In genomic region chr11:102739278-102739966, GRCm38 (mm10) we compare ENCODE assay signal across 8 mouse cellular contexts. TPM values are rescaled to one million over a fixed set of nuclear protein-coding genes. Genes with fewer than 3 reads are reported as not detected.
DNase-seq lines count a peak whose midpoint lies in the region; ATAC-seq and TF ChIP-seq lines count a peak whose summit lies in the region.

No protein-coding gene starts in this region.

- peak overlapping the region; percentile 72 for H3K4me2 ChIP-seq in heart, embryonic 11.5 days
- peak overlapping the region; percentile 52 for H3K4me2 ChIP-seq in kidney, postnatal 0 days (ENCODE audit: low read length)
- H3K4me2 ChIP-seq in liver, embryonic 13.5 days: peak overlapping the region; percentile 41
- peak overlapping the region; percentile 54 for H3K4me2 ChIP-seq in neural tube, embryonic 11.5 days (ENCODE audit: low read depth)

- no peaks in the 10 kb centered on the region for H3K4me1 ChIP-seq in spleen, adult 2 months (ENCODE audit: control insufficient read depth, insufficient read depth, insufficient read length)
- peaks cover 13% of the 10 kb centered on the region for H3K4me1 ChIP-seq in heart, embryonic 11.5 days (ENCODE audit: control insufficient read depth, insufficient read depth, low read length)
- peaks cover 7% of the 10 kb centered on the region; the same call in 1 of the 2 replicates for H3K4me1 ChIP-seq in kidney, postnatal 0 days (replicated peaks; ENCODE audit: insufficient read depth, low read length)
- peaks cover 4% of the 10 kb centered on the region; the same call in 1 of the 2 replicates for H3K4me1 ChIP-seq in liver, embryonic 13.5 days (replicated peaks)
- no peaks in the 10 kb centered on the region for H3K4me1 ChIP-seq in neural tube, embryonic 11.5 days (ENCODE audit: control insufficient read depth, insufficient read depth, low read length)

- no peaks in the 10 kb centered on the region for H3K9me3 ChIP-seq in heart, embryonic 11.5 days (replicated peaks; ENCODE audit: control insufficient read depth, low read length)
- H3K9me3 ChIP-seq in kidney, postnatal 0 days (replicated peaks; ENCODE audit: low read length): no peaks in the 10 kb centered on the region
- H3K9me3 ChIP-seq in liver, embryonic 13.5 days (replicated peaks): no peaks in the 10 kb centered on the region
- no peaks in the 10 kb centered on the region for H3K9me3 ChIP-seq in neural tube, embryonic 11.5 days (ENCODE audit: control insufficient read depth, low read length)

- no peaks in the 10 kb centered on the region for H3K36me3 ChIP-seq in spleen, adult 2 months (ENCODE audit: control insufficient read depth, insufficient read depth, low read length)
- H3K36me3 ChIP-seq in heart, embryonic 11.5 days (ENCODE audit: control insufficient read depth, insufficient read depth, low read length): no peaks in the 10 kb centered on the region
- no peaks in the 10 kb centered on the region for H3K36me3 ChIP-seq in kidney, postnatal 0 days (ENCODE audit: insufficient read depth, low read length)
- no peaks in the 10 kb centered on the region for H3K36me3 ChIP-seq in liver, embryonic 13.5 days
- H3K36me3 ChIP-seq in neural tube, embryonic 11.5 days (ENCODE audit: control insufficient read depth, insufficient read depth, low read length): no peaks in the 10 kb centered on the region

- 13% methylated on average over 20 of the region's 20 CpGs for WGBS in spleen, adult 2 months
- 5% methylated on average over 20 of the region's 20 CpGs for WGBS in heart, embryonic 11.5 days (ENCODE audit: insufficient replicate concordance)
- 6% methylated on average over 20 of the region's 20 CpGs for WGBS in kidney, postnatal 0 days
- 7% methylated on average over 20 of the region's 20 CpGs for WGBS in liver, embryonic 13.5 days (ENCODE audit: insufficient replicate concordance)
- WGBS in neural tube, embryonic 11.5 days: 5% methylated on average over 20 of the region's 20 CpGs

- no peaks in the 10 kb centered on the region for H3K27me3 ChIP-seq in spleen, adult 2 months (ENCODE audit: control insufficient read depth, insufficient read depth, low read length)
- peaks cover 5% of the 10 kb centered on the region; the same call in 1 of the 2 replicates for H3K27me3 ChIP-seq in heart, embryonic 11.5 days (ENCODE audit: control insufficient read depth, insufficient read depth, low read length)
- peaks cover 4% of the 10 kb centered on the region; the same call in 1 of the 2 replicates for H3K27me3 ChIP-seq in kidney, postnatal 0 days (ENCODE audit: insufficient read depth, low read length)
- peaks cover 26% of the 10 kb centered on the region for H3K27me3 ChIP-seq in liver, embryonic 13.5 days
- H3K27me3 ChIP-seq in neural tube, embryonic 11.5 days (ENCODE audit: control insufficient read depth, insufficient read depth, low read length): no peaks in the 10 kb centered on the region

- DNase-seq in spleen, adult 2 months (ENCODE audit: low read depth in 1 of 2, low spot score in 2 of 2): peak; percentile 31 to 43
- DNase-seq in spleen, postnatal 14 days (ENCODE audit: low spot score in 2 of 2): no peak
- DNase-seq in cerebellum, postnatal 14 days: peak; percentile 92 to 93
- DNase-seq in kidney, postnatal 0 days (ENCODE audit: low spot score): peak; percentile 81
- no peak for DNase-seq in liver, embryonic 13.5 days
- DNase-seq in neural tube, embryonic 11.5 days (ENCODE audit: low spot score): peak; percentile 79
- DNase-seq in thymus, postnatal 36 days: peak; percentile 58 to 68

- H3K4me3 ChIP-seq in spleen, adult 2 months (ENCODE audit: extremely low read depth, insufficient read depth, insufficient read length): peak overlapping the region; percentile 15; the same call in 1 of the 2 replicates
- peak overlapping the region; percentile 40 for H3K4me3 ChIP-seq in heart, embryonic 11.5 days (ENCODE audit: low read depth, low read length)
- H3K4me3 ChIP-seq in kidney, postnatal 0 days (replicated peaks; ENCODE audit: low read depth, low read length): 0 out of 2 replicates have a peak overlapping the region, but pooled peaks have one; percentile 9
- H3K4me3 ChIP-seq in liver, embryonic 13.5 days (replicated peaks): 0 out of 2 replicates have a peak overlapping the region, but pooled peaks have one; percentile 14
- H3K4me3 ChIP-seq in neural tube, embryonic 11.5 days (ENCODE audit: low read depth, low read length): peak overlapping the region; percentile 24

- H3K27ac ChIP-seq in spleen, adult 2 months (ENCODE audit: insufficient read depth, low read length): no peak overlapping the region
- no peak overlapping the region for H3K27ac ChIP-seq in heart, embryonic 11.5 days (ENCODE audit: low read depth, low read length)
- no peak overlapping the region for H3K27ac ChIP-seq in kidney, postnatal 0 days
- H3K27ac ChIP-seq in liver, embryonic 13.5 days: no peak overlapping the region
- no peak overlapping the region for H3K27ac ChIP-seq in neural tube, embryonic 11.5 days (ENCODE audit: low read depth, low read length)

- ATAC-seq in heart, embryonic 11.5 days (replicated peaks; ENCODE audit: insufficient number of reproducible peaks, low FRiP score, low TSS enrichment): 0 out of 2 replicates have a peak, but pooled peaks have one; percentile 20
- ATAC-seq in kidney, postnatal 0 days (replicated peaks; ENCODE audit: low FRiP score, low read depth): no peak; the same call in none of the 2 replicates
- no peak for ATAC-seq in liver, embryonic 13.5 days (ENCODE audit: low read depth)
- no peak for ATAC-seq in neural tube, embryonic 11.5 days (ENCODE audit: insufficient read depth, low FRiP score, low TSS enrichment)

- peak overlapping the region; percentile 43; the same call in 1 of the 2 replicates for H3K9ac ChIP-seq in heart, embryonic 11.5 days (ENCODE audit: low read depth, low read length)
- H3K9ac ChIP-seq in kidney, postnatal 0 days (ENCODE audit: low read depth, low read length): no peak overlapping the region
- H3K9ac ChIP-seq in liver, embryonic 13.5 days: no peak overlapping the region
- peak overlapping the region; percentile 40 for H3K9ac ChIP-seq in neural tube, embryonic 11.5 days (ENCODE audit: low read length)

- TF ChIP-seq CTCF in spleen, adult 2 months (IDR thresholded peaks at IDR 0.05; ENCODE audit: extremely low read depth, insufficient read depth, insufficient read length, insufficient replicate concordance): peak; percentile 30; the same call in 1 of the 2 replicates
- peak; percentile 80 for TF ChIP-seq CTCF in kidney, postnatal 0 days (IDR thresholded peaks at IDR 0.05; ENCODE audit: low read depth)

- no peak for TF ChIP-seq POLR2A in spleen, adult 2 months (IDR thresholded peaks at IDR 0.05; ENCODE audit: low read depth, low read length)

RNA-seq across cellular contexts. Expression of gene Adam11, which starts 21.8 kb away (rescaled TPM):
- 11.7 and 12.1 TPM in 2 replicates for polyA plus RNA-seq in spleen, adult 2 months (2012; rRNA removed)
- 5.4 and 6.7 TPM in 2 replicates for polyA plus RNA-seq in heart, embryonic 11.5 days (2014; fragmentation: Nextera tagmentation; extraction: Ambion mirVana)
- polyA plus RNA-seq in kidney, postnatal 0 days (2015; fragmentation: Nextera tagmentation; extraction: Ambion mirVana): 5.9 and 7.7 TPM in 2 replicates
- polyA plus RNA-seq in liver, embryonic 13.5 days (2015; fragmentation: Nextera tagmentation; extraction: Ambion mirVana): 0.28 and 0.43 TPM in 2 replicates
- 21.7 and 23.2 TPM in 2 replicates for polyA plus RNA-seq in neural tube, embryonic 11.5 days (2014; fragmentation: Nextera tagmentation; extraction: Ambion mirVana)

RNA-seq across cellular contexts. Expression of gene Ccdc43, which starts 41.8 kb away (rescaled TPM):
- polyA plus RNA-seq in spleen, adult 2 months (2012; rRNA removed): 2.6 and 3.2 TPM in 2 replicates
- 39.5 and 41.8 TPM in 2 replicates for polyA plus RNA-seq in heart, embryonic 11.5 days (2014; fragmentation: Nextera tagmentation; extraction: Ambion mirVana)
- polyA plus RNA-seq in kidney, postnatal 0 days (2015; fragmentation: Nextera tagmentation; extraction: Ambion mirVana): 35.3 and 42.8 TPM in 2 replicates
- polyA plus RNA-seq in liver, embryonic 13.5 days (2015; fragmentation: Nextera tagmentation; extraction: Ambion mirVana): 20.6 and 25.5 TPM in 2 replicates
- polyA plus RNA-seq in neural tube, embryonic 11.5 days (2014; fragmentation: Nextera tagmentation; extraction: Ambion mirVana): 53.8 and 55.9 TPM in 2 replicates

Comparison
In these comparisons a context has a peak if more than half of its experiments do, and no peak if none do; other contexts are left out.
1. DNase-seq: peak in spleen, adult 2 months (2 of 2), cerebellum, postnatal 14 days (2 of 2), kidney, postnatal 0 days (single experiment), neural tube, embryonic 11.5 days (single experiment) and thymus, postnatal 36 days (2 of 2); none in spleen, postnatal 14 days (0 of 2) and liver, embryonic 13.5 days (single experiment).
2. H3K9ac ChIP-seq: peak in heart, embryonic 11.5 days (single experiment) and neural tube, embryonic 11.5 days (single experiment); none in kidney, postnatal 0 days (single experiment) and liver, embryonic 13.5 days (single experiment).
3. Peak in every context shown above with its lines, with median percentiles within 50 percentile points of each other: H3K4me3 ChIP-seq and H3K4me2 ChIP-seq.